In the genomic region with DNA sequence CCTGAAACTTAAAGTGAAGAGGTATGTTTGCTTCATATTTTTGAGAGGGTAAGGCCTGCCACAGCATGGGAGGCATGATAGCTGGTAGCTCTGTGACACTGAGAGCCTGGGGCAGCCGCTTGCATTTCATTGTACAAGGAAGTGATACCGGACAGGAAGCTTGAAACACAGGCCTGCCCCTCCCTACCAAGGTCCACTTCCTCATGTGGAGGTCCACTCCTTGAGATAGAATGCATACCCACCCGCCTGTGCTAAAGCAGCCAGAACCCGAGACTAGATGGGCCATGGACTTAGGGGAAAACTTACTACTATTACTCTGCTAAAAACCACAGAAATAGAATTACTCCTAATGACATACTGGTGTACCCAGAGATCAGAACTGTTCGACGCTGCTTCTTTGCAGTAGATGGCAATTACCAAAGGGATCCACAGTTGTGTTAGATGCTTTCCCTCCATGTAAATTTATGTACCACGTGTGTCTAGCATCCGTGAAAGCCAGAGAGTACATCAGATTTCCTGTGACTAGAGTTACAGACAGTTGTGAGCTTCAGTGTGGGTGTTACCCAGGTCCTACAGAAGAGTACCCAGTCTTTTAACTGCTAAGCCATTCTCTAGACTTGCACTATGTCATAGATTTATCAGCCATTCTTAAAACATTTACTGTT, we compare ENCODE assay signal across 10 mouse cellular contexts.
DNase-seq lines count a peak whose midpoint lies in the region; ATAC-seq and TF ChIP-seq lines count a peak whose summit lies in the region.
"Had no signal": no experiment of that assay in that cellular context is flagged by ENCODE, and none has a peak within 500 bp of the region (broad histone marks: within the 10 kb centered on the region; RNA-seq: fewer than 3 reads in every experiment).

No protein-coding gene starts in this region.

- TF ChIP-seq CTCF in spleen, adult 2 months (IDR thresholded peaks at IDR 0.05; ENCODE audit: extremely low read depth, insufficient read depth, insufficient read length, insufficient replicate concordance), result no peak

- H3K9me3 ChIP-seq in forebrain, embryonic 14.5 days (replicated peaks; ENCODE audit: control insufficient read depth, low read length), result no peaks in the 10 kb centered on the region
- H3K9me3 ChIP-seq in midbrain, embryonic 14.5 days (ENCODE audit: control insufficient read depth, low read length), result no peaks in the 10 kb centered on the region
- H3K9me3 ChIP-seq: embryonic facial prominence, embryonic 13.5 days; limb, embryonic 12.5 days had no signal

- peak; percentile 17 for DNase-seq in kidney, postnatal 14 days
- no peak for DNase-seq in kidney, postnatal 10 days
- DNase-seq in c-Kit-positive CD71-negative TER-119-negative erythroid progenitor cells, embryonic 14.5 days (ENCODE audit: low read depth), result peak; percentile 29
- DNase-seq in lung, adult 18-20 months, result peak; percentile 61 to 64
- peak; percentile 55 to 67 for DNase-seq in spleen, adult 2 months (ENCODE audit: low read depth in 1 of 2, low spot score in 2 of 2)
- DNase-seq in embryo, embryonic 9.5 days (ENCODE audit: extremely low spot score), result no peak
- DNase-seq in forebrain, embryonic 14.5 days (ENCODE audit: low spot score), result no peak
- DNase-seq in midbrain, embryonic 14.5 days, result no peak

- no peaks in the 10 kb centered on the region for H3K36me3 ChIP-seq in spleen, adult 2 months (ENCODE audit: control insufficient read depth, insufficient read depth, low read length)
- no peaks in the 10 kb centered on the region for H3K36me3 ChIP-seq in forebrain, embryonic 14.5 days (ENCODE audit: control insufficient read depth, insufficient read depth, low read length)
- no peaks in the 10 kb centered on the region for H3K36me3 ChIP-seq in midbrain, embryonic 14.5 days (ENCODE audit: control insufficient read depth, insufficient read depth, low read length)
- H3K36me3 ChIP-seq: embryonic facial prominence, embryonic 13.5 days; limb, embryonic 12.5 days had no signal

- no peaks in the 10 kb centered on the region for H3K27me3 ChIP-seq in spleen, adult 2 months (ENCODE audit: control insufficient read depth, insufficient read depth, low read length)
- H3K27me3 ChIP-seq in forebrain, embryonic 14.5 days (replicated peaks; ENCODE audit: control insufficient read depth, insufficient read depth, low read length), result no peaks in the 10 kb centered on the region
- no peaks in the 10 kb centered on the region for H3K27me3 ChIP-seq in midbrain, embryonic 14.5 days (ENCODE audit: control insufficient read depth, insufficient read depth, low read length)
- H3K27me3 ChIP-seq: embryonic facial prominence, embryonic 13.5 days; limb, embryonic 12.5 days had no signal

- WGBS in spleen, adult 2 months, result 30% methylated on average over 8 of the region's 8 CpGs
- WGBS in forebrain, embryonic 14.5 days, result 88% methylated on average over 8 of the region's 8 CpGs
- WGBS in midbrain, embryonic 14.5 days, result 88% methylated on average over 8 of the region's 8 CpGs

- no peak overlapping the region for H3K9ac ChIP-seq in forebrain, embryonic 14.5 days (ENCODE audit: low read length)
- no peak overlapping the region for H3K9ac ChIP-seq in midbrain, embryonic 14.5 days (replicated peaks; ENCODE audit: low read length)
- H3K9ac ChIP-seq: embryonic facial prominence, embryonic 13.5 days; limb, embryonic 12.5 days had no signal

- peak; percentile 18; the same call in 1 of the 2 replicates for TF ChIP-seq POLR2A in spleen, adult 2 months (IDR thresholded peaks at IDR 0.05; ENCODE audit: low read depth, low read length)

- no peak for ATAC-seq in forebrain, embryonic 14.5 days
- no peak for ATAC-seq in midbrain, embryonic 14.5 days (ENCODE audit: low FRiP score, low TSS enrichment)

- no peaks in the 10 kb centered on the region; the same call in 1 of the 2 replicates for H3K4me1 ChIP-seq in spleen, adult 2 months (ENCODE audit: control insufficient read depth, insufficient read depth, insufficient read length)
- no peaks in the 10 kb centered on the region for H3K4me1 ChIP-seq in forebrain, embryonic 14.5 days (ENCODE audit: control insufficient read depth, insufficient read depth, low read length)
- H3K4me1 ChIP-seq in midbrain, embryonic 14.5 days (ENCODE audit: control insufficient read depth, insufficient read depth, low read length), result no peaks in the 10 kb centered on the region
- H3K4me1 ChIP-seq: limb, embryonic 12.5 days had no signal

- H3K4me3 ChIP-seq in spleen, adult 2 months (ENCODE audit: extremely low read depth, insufficient read depth, insufficient read length), result no peak overlapping the region
- no peak overlapping the region for H3K4me3 ChIP-seq in forebrain, embryonic 14.5 days (ENCODE audit: low read depth, low read length)
- H3K4me3 ChIP-seq in midbrain, embryonic 14.5 days (replicated peaks; ENCODE audit: low read depth, low read length), result no peak overlapping the region
- H3K4me3 ChIP-seq: embryonic facial prominence, embryonic 13.5 days; limb, embryonic 12.5 days had no signal

- H3K27ac ChIP-seq in spleen, adult 2 months (ENCODE audit: insufficient read depth, low read length), result peak overlapping the region; percentile 81
- no peak overlapping the region for H3K27ac ChIP-seq in forebrain, embryonic 14.5 days (ENCODE audit: low read depth, low read length)
- no peak overlapping the region for H3K27ac ChIP-seq in midbrain, embryonic 14.5 days (replicated peaks; ENCODE audit: low read depth, low read length)
- H3K27ac ChIP-seq: embryonic facial prominence, embryonic 13.5 days; limb, embryonic 12.5 days had no signal

- no peak overlapping the region for H3K4me2 ChIP-seq in forebrain, embryonic 14.5 days (ENCODE audit: low read length)
- no peak overlapping the region for H3K4me2 ChIP-seq in midbrain, embryonic 14.5 days (ENCODE audit: low read length)
- H3K4me2 ChIP-seq: embryonic facial prominence, embryonic 13.5 days; limb, embryonic 12.5 days had no signal

Comparison
In these comparisons a context has a peak if more than half of its experiments do, and no peak if none do; other contexts are left out.
1. DNase-seq: peak in kidney, postnatal 14 days (single experiment), c-Kit-positive CD71-negative TER-119-negative erythroid progenitor cells, embryonic 14.5 days (single experiment), lung, adult 18-20 months (2 of 2) and spleen, adult 2 months (2 of 2); none in kidney, postnatal 10 days (single experiment), embryo, embryonic 9.5 days (single experiment), forebrain, embryonic 14.5 days (single experiment) and midbrain, embryonic 14.5 days (single experiment).